Mouse (Mus musculus) neutrophil, adult 65 days (primary cell): ENCODE data around the gene Pcdh11x. TPM values are rescaled to one million over a fixed set of nuclear protein-coding genes. Genes with fewer than 3 reads are reported as not detected.

Source experiments
- total RNA-seq: library from RNA; stranded (reverse); gene quantifications from 2 replicates; pipeline ENCODE4 v1.2.4, GENCODE M21; 2023

Pcdh11x gene
- not detected in 2 replicates for total RNA-seq

DNA sequence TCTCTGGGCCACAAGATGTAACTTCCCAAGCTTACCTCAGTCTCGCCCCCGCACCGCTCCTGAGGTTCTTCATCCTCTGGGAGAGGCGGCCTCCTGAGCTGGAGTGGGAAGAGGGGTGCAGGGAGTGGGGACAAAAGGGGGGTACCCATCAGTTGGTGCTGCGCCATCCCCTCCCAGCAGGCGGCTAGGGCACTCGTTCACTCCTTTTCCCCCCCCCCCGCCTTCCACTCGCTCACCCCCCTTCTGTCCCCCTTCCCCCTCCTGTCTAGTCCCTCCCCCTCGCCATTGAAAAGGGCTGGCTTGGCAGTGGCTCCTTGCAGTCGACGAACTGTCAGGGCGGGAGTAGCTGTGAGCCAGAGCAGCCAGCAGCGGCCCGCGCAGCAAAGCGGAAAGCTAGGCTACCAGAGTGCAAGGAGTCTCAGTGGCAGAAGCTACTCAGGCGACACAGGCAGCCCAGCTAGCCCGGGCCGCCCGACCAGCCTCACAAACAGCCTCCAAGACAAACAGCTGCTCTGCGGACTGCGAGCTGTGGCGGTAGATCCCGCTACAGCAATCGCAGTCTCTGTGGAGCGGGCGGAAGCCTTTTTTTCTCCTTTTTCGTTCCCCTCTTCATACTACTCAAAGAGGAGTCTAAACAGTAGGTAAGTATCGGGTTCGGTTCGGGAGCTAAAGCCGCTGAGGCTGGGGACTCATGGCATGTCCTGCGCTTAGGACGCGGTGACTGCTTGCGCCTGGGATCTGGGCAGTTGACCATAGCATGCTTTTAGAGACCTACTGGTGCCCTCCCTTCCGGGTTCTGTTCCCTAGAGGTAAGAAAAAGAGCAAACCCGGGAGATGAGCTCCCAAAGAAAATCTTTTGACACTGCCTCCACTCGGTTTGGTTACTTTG is at the start of gene Pcdh11x:
Pcdh11x (plus strand) TSS at position 249 of the 889 bp plus-strand sequence.

GRCm38 (mm10) chrX:120312995-120313394 is 22.9 kb downstream of the Pcdh11x start, which contains the start of gene H2afb3:
TSS of gene H2afb3 (minus strand) at chrX:120313095.

Other genes with a start within 250 kb of the Pcdh11x start
- gene H2afb3, start 22.8 kb downstream of the Pcdh11x start, total RNA-seq, result not detected in 2 replicates